Mouse (Mus musculus) liver, embryonic 11.5 days (tissue): ENCODE results near the gene Eif3l. TPM values are rescaled to one million over a fixed set of nuclear protein-coding genes. Genes with fewer than 3 reads are reported as not detected.

ENCODE experiments used
- ATAC-seq: fragments of 200-750 bp; cut with Nextera tagmentation; replicated peaks from 2 replicates; pipeline ENCODE4 v1.8.0; 2017; ENCODE audit warnings: moderate number of reproducible peaks, mild to moderate bottlenecking, moderate TSS enrichment, moderate library complexity; ENCODE audit not compliant: low FRiP score
- DNase-seq: peaks from one replicate; pipeline ENCODE4 v3.0.0-alpha.2; 2017; ENCODE audit warnings: low spot score
- H3K27ac ChIP-seq: fragments of 300-500 bp; sonication (generic); 2 replicates; pipeline ENCODE4 v1.5.1; 2014; ENCODE audit warnings: mild to moderate bottlenecking, low read depth, low read length, control low read depth
- H3K27me3 ChIP-seq: fragments of 300-500 bp; sonication (generic); replicated peaks from 2 replicates; pipeline ENCODE4 v1.6.1; 2014; ENCODE audit warnings: low read length, mixed read lengths; ENCODE audit not compliant: control insufficient read depth, insufficient read depth
- H3K36me3 ChIP-seq: fragments of 300-500 bp; sonication (generic); 2 replicates; pipeline ENCODE4 v1.6.1; 2014; ENCODE audit warnings: mild to moderate bottlenecking, low read length, moderate library complexity, mixed read lengths; ENCODE audit not compliant: control insufficient read depth, insufficient read depth
- H3K4me1 ChIP-seq: fragments of 300-500 bp; sonication (generic); replicated peaks from 2 replicates; pipeline ENCODE4 v1.6.1; 2014; ENCODE audit warnings: low read length, mixed read lengths; ENCODE audit not compliant: control insufficient read depth, insufficient read depth
- H3K4me2 ChIP-seq: fragments of 300-500 bp; sonication (generic); 2 replicates; pipeline ENCODE4 v1.6.1; 2014; ENCODE audit warnings: mild to moderate bottlenecking, control low read depth, moderate library complexity
- H3K4me3 ChIP-seq: fragments of 300-500 bp; sonication (generic); 2 replicates; pipeline ENCODE4 v1.5.1; 2014; ENCODE audit warnings: low read depth, low read length, control low read depth
- H3K9ac ChIP-seq: fragments of 300-500 bp; sonication (generic); 2 replicates; pipeline ENCODE4 v1.6.1; 2014; ENCODE audit warnings: low read depth, low read length, control low read depth
- H3K9me3 ChIP-seq: fragments of 300-500 bp; sonication (generic); 2 replicates; pipeline ENCODE4 v1.6.1; 2016; ENCODE audit warnings: low read length, inconsistent platforms, mixed read lengths; ENCODE audit not compliant: control insufficient read depth
- WGBS: fragments of 180-500 bp; shearing (Covaris S2); extraction: QIAGEN DNeasy Blood & Tissue Kit; methylation state at CpG from one replicate; pipeline ENCODE4 v1.1.7; 2014; 5-methylcytosine and 5-hydroxymethylcytosine counted together
- polyA plus RNA-seq: library from polyadenylated mRNA; unstranded; fragments of >200 nt; fragmentation: Nextera tagmentation; extraction: Ambion mirVana; gene quantifications from 2 replicates; pipeline ENCODE4 v1.2.1, GENCODE M21; 2014

The Eif3l gene
- polyA plus RNA-seq, 1 experiment from 2014 or later: 257 TPM

DNA sequence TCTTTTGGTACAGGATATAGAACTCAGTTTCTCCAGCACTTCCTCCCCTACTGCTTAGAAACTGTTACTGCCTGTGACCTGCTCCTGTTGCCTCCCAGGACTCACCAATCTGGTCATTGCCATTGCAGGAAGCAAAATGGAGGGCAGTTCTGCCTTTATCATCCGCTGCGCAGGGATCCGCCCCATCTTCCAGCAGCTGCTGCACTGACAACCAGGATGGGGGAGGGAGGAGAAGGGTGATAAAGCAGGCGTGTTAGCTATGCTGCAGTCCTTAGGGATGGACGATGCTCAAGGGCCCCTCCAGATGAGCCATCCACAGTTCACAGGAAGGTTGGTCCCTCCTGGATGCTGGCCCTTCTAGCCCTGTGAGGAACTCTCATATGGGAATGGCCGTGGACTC lies 17.1 kb upstream of the Eif3l start:
- peaks cover 60% of the 10 kb centered on the region for H3K36me3 ChIP-seq
- no peak overlapping the region for H3K4me2 ChIP-seq
- DNase-seq: no peak
- no peaks in the 10 kb centered on the region for H3K9me3 ChIP-seq
- peaks cover 22% of the 10 kb centered on the region for H3K4me1 ChIP-seq
- H3K27me3 ChIP-seq: no peaks in the 10 kb centered on the region
- H3K27ac ChIP-seq: 0 out of 2 replicates have a peak overlapping the region, but pooled peaks have one; percentile 26
- peak; percentile 54 for ATAC-seq
- H3K4me3 ChIP-seq: no peak overlapping the region
- WGBS: 63% methylated on average over 6 of the region's 6 CpGs
- H3K9ac ChIP-seq: no peak overlapping the region

GRCm38 (mm10) chr15:79060887-79061565 lies 14.0 kb upstream of the Eif3l start:
- H3K4me2 ChIP-seq: peak overlapping the region; percentile 91
- H3K9ac ChIP-seq: peak overlapping the region; percentile 91; the same call in 1 of the 2 replicates
- WGBS: 82% methylated on average over 14 of the region's 14 CpGs
- no peak for ATAC-seq
- H3K27ac ChIP-seq: no peak overlapping the region
- H3K27me3 ChIP-seq: no peaks in the 10 kb centered on the region
- H3K36me3 ChIP-seq: peaks cover 35% of the 10 kb centered on the region
- peaks cover 28% of the 10 kb centered on the region for H3K4me1 ChIP-seq
- no peaks in the 10 kb centered on the region for H3K9me3 ChIP-seq
- peak overlapping the region; percentile 90; the same call in 1 of the 2 replicates for H3K4me3 ChIP-seq
- no peak for DNase-seq

GRCm38 (mm10) chr15:79062376-79063159 lies 12.4 kb upstream of the Eif3l start, which contains the start of gene Ankrd54:
Ankrd54 (minus strand) TSS chr15:79062893.
- peaks cover 41% of the 10 kb centered on the region for H3K4me1 ChIP-seq
- under 1% methylated on average over 80 of the region's 80 CpGs for WGBS
- H3K27ac ChIP-seq: peak within 1 kb of the TSS; percentile 83
- H3K9me3 ChIP-seq: no peaks in the 10 kb centered on the region
- no peaks in the 10 kb centered on the region for H3K27me3 ChIP-seq
- ATAC-seq (peak; percentile 99), DNase-seq (peak; percentile 95)
- peak within 1 kb of the TSS; percentile 91 for H3K4me2 ChIP-seq
- peaks cover 21% of the 10 kb centered on the region for H3K36me3 ChIP-seq
- H3K9ac ChIP-seq: peak within 1 kb of the TSS; percentile 91
- H3K4me3 ChIP-seq: peak within 1 kb of the TSS; percentile 90

- H3K9me3 ChIP-seq: no peaks in the 10 kb centered on the region
- ATAC-seq (no peak), DNase-seq (no peak)
- H3K4me3 ChIP-seq: peak overlapping the region; percentile 44
- peak overlapping the region; percentile 72 for H3K4me2 ChIP-seq
- H3K9ac ChIP-seq: peak overlapping the region; percentile 37
- peak overlapping the region; percentile 62 for H3K27ac ChIP-seq
- H3K4me1 ChIP-seq: peaks cover 41% of the 10 kb centered on the region
- no peaks in the 10 kb centered on the region for H3K27me3 ChIP-seq
- H3K36me3 ChIP-seq: peaks cover 17% of the 10 kb centered on the region
- 10% methylated on average over 14 of the region's 14 CpGs for WGBS
These were observed 11.7 kb upstream of the Eif3l start for GRCm38 (mm10) chr15:79063160-79063740.

DNA sequence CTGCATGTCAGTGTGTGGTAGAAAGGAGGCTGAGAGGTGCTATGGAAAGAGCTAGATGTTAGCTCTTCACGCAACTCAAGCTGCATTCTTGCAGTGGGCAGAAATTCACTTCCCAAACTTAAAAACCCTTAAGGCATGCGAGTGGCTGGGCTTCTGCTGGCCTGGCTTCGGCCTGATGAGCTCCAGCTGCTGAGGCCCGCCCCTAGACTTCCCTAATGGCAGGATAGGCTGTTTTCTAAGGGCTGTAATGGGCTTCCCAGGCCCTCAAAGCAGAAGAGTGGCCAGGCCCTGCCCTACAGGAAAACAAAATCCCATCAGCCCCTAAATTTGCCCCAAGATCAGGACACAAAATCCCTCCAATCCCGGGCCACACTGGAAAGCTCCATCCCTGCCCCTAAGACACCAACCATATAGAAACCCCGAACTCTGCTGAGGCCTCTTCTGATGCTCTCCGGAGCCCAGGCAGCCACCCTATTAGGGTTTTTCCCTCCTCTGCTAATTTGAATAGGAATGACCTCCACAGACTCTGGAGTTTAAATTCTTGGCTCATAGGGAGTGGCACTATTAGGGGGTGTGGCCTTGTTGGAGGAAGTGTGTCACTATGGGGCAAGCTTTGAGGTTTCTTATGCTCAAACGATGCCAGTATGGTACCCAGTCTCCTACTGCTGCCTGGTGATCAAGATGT lies 9.8 kb upstream of the Eif3l start:
- no peaks in the 10 kb centered on the region for H3K36me3 ChIP-seq
- 59% methylated on average over 8 of the region's 8 CpGs for WGBS
- H3K4me3 ChIP-seq: no peak overlapping the region
- DNase-seq (no peak), ATAC-seq (no peak)
- H3K4me1 ChIP-seq: peaks cover 43% of the 10 kb centered on the region
- no peak overlapping the region for H3K9ac ChIP-seq
- H3K9me3 ChIP-seq: no peaks in the 10 kb centered on the region
- H3K27ac ChIP-seq: no peak overlapping the region; the same call in 1 of the 2 replicates
- no peak overlapping the region for H3K4me2 ChIP-seq
- no peaks in the 10 kb centered on the region for H3K27me3 ChIP-seq

DNA sequence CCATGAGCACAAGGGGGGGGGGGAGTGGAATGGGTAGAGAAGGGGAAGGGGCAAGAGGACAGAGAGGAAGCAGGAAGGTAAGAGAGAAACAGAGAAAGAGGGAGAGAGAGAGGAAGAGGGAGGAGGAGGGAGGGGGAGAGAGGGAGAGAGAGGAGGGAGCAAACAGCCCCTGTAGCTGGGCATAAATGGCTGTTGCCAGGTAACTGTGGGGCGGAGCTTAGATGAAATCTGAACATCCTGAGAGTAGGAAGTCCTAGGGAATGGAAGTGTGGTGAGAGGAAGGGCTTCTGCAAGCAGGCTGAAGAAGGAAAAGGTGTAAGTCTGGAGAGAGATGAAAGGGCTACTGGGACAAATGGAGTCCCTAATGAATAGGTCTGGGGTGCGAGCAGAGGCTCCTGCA lies 8.7 kb upstream of the Eif3l start:
- H3K36me3 ChIP-seq: no peaks in the 10 kb centered on the region
- 46% methylated on average over 2 of the region's 2 CpGs for WGBS
- ATAC-seq (no peak), DNase-seq (no peak)
- H3K27me3 ChIP-seq: no peaks in the 10 kb centered on the region
- no peak overlapping the region for H3K4me3 ChIP-seq
- no peak overlapping the region for H3K9ac ChIP-seq
- H3K27ac ChIP-seq: peak overlapping the region; percentile 79; the same call in 1 of the 2 replicates
- H3K4me2 ChIP-seq: no peak overlapping the region
- no peaks in the 10 kb centered on the region for H3K9me3 ChIP-seq
- H3K4me1 ChIP-seq: peaks cover 41% of the 10 kb centered on the region

GRCm38 (mm10) chr15:79067631-79068030 lies 7.3 kb upstream of the Eif3l start:
- peak overlapping the region; percentile 79 for H3K27ac ChIP-seq
- no peaks in the 10 kb centered on the region for H3K36me3 ChIP-seq
- no peaks in the 10 kb centered on the region for H3K9me3 ChIP-seq
- peaks cover 33% of the 10 kb centered on the region for H3K4me1 ChIP-seq
- no peak overlapping the region for H3K9ac ChIP-seq
- ATAC-seq (peak; percentile 33), DNase-seq (no peak)
- H3K27me3 ChIP-seq: no peaks in the 10 kb centered on the region
- H3K4me3 ChIP-seq: no peak overlapping the region
- peak overlapping the region; percentile 39 for H3K4me2 ChIP-seq
- 31% methylated on average over 3 of the region's 3 CpGs for WGBS

DNA sequence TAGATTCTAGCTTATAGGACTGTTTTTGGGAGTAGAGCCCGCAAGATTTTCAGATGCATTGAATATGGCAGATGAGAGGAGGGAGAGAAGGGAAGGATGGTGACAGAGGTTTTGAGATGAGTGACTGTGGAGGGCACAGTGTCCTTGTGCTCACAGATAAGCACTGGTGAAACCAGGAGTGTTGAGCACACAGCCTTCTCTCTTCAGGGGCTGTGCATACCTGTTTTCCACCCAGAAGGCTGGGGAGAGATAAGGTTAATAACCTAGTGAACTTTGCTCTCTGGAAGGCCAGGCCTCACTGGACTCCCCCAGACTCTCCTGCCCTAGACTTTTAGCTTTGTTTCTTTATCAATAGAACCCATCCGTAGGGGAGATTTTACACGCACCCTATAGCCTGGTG lies 6.6 kb upstream of the Eif3l start:
- H3K27ac ChIP-seq: peak overlapping the region; percentile 79
- H3K4me3 ChIP-seq: no peak overlapping the region
- ATAC-seq (peak; percentile 76), DNase-seq (no peak)
- WGBS: 66% methylated on average over 3 of the region's 3 CpGs
- no peak overlapping the region for H3K9ac ChIP-seq
- no peaks in the 10 kb centered on the region for H3K36me3 ChIP-seq
- H3K4me1 ChIP-seq: peaks cover 32% of the 10 kb centered on the region
- peak overlapping the region; percentile 39 for H3K4me2 ChIP-seq
- H3K27me3 ChIP-seq: no peaks in the 10 kb centered on the region
- no peaks in the 10 kb centered on the region for H3K9me3 ChIP-seq
